29 mouse cellular contexts compared by ENCODE assay signal in genomic region chr16:22899866-22900570, GRCm38 (mm10). TPM values are rescaled to one million over a fixed set of nuclear protein-coding genes. Genes with fewer than 3 reads are reported as not detected.
A peak's percentile ranks its signal among the peaks of the same experiment; 100 is the strongest.
DNase-seq lines count a peak whose midpoint lies in the region; ATAC-seq and TF ChIP-seq lines count a peak whose summit lies in the region.
"Had no signal": no experiment of that assay in that cellular context is flagged by ENCODE, and none has a peak within 500 bp of the region (broad histone marks: within the 10 kb centered on the region; RNA-seq: fewer than 3 reads in every experiment).

No protein-coding gene starts in this region.

- in situ Hi-C loops in CH12.LX (cut with MboI; ENCODE audit: low pct_ligation_motif_present, low pct_unique_long_range_greater_than_20kb, low sequenced_read_pairs) = loop anchor here (25.0 kb wide), 1 partner anchor 537 kb away; the partner anchor contains the start of gene Rtp1

- ATAC-seq in liver, embryonic 13.5 days (ENCODE audit: low read depth) = peak; percentile 63
- peak; percentile 62 for ATAC-seq in liver, embryonic 15.5 days (ENCODE audit: insufficient read depth)
- ATAC-seq in liver, postnatal 0 days = peak; percentile 58
- ATAC-seq: activated CD4-positive, CD25-positive, alpha-beta regulatory T cell, adult 4 months; forebrain, embryonic 14.5 days; forebrain, postnatal 0 days; Patski had no signal

- peaks cover 18% of the 10 kb centered on the region; the same call in 1 of the 2 replicates for H3K4me1 ChIP-seq in liver, embryonic 13.5 days (replicated peaks)
- H3K4me1 ChIP-seq in CH12.LX (ENCODE audit: control insufficient read depth in 1 of 2, insufficient read depth in 2 of 2) = peaks cover 5 to 13% of the 10 kb centered on the region in 2 experiments
- H3K4me1 ChIP-seq in liver, embryonic 15.5 days (replicated peaks) = no peaks in the 10 kb centered on the region
- no peaks in the 10 kb centered on the region for H3K4me1 ChIP-seq in liver, postnatal 0 days (ENCODE audit: insufficient read depth)
- H3K4me1 ChIP-seq: embryonic facial prominence, embryonic 13.5 days; embryonic facial prominence, embryonic 15.5 days; forebrain, embryonic 10.5 days; forebrain, embryonic 12.5 days had no signal

- H3K36me3 ChIP-seq in liver, embryonic 13.5 days = no peaks in the 10 kb centered on the region
- H3K36me3 ChIP-seq in CH12.LX (replicated peaks in 1 of 2; ENCODE audit: control insufficient read depth in 1 of 2, insufficient read depth in 1 of 2, low read length in 1 of 2) = no peaks in the 10 kb centered on the region
- no peaks in the 10 kb centered on the region for H3K36me3 ChIP-seq in liver, embryonic 15.5 days (replicated peaks)
- no peaks in the 10 kb centered on the region; the same call in 1 of the 2 replicates for H3K36me3 ChIP-seq in liver, postnatal 0 days (replicated peaks; ENCODE audit: insufficient read depth, low read length)
- H3K36me3 ChIP-seq: embryonic facial prominence, embryonic 13.5 days; embryonic facial prominence, embryonic 15.5 days; forebrain, embryonic 10.5 days; forebrain, embryonic 12.5 days; G1E had no signal

- TF ChIP-seq POLR2A in CH12.LX (IDR thresholded peaks at IDR 0.05; ENCODE audit: low read depth, low read length) = no peak

- H3K4me3 ChIP-seq in liver, embryonic 13.5 days (replicated peaks) = no peak overlapping the region
- no peak overlapping the region for H3K4me3 ChIP-seq in CH12.LX (replicated peaks in 1 of 3; ENCODE audit: low read depth in 2 of 3, low read length in 2 of 3, poor library complexity in 1 of 3)
- no peak overlapping the region for H3K4me3 ChIP-seq in liver, embryonic 15.5 days (replicated peaks)
- H3K4me3 ChIP-seq in liver, postnatal 0 days (ENCODE audit: low read depth, low read length) = no peak overlapping the region
- H3K4me3 ChIP-seq: embryonic facial prominence, embryonic 13.5 days; embryonic facial prominence, embryonic 15.5 days; erythroblast, embryonic 14.5 days; forebrain, embryonic 10.5 days; forebrain, embryonic 12.5 days had no signal

- TF ChIP-seq EP300 in CH12.LX (IDR thresholded peaks at IDR 0.05; ENCODE audit: low read length) = no peak
- TF ChIP-seq EP300 in liver, postnatal 0 days (IDR thresholded peaks at IDR 0.05; ENCODE audit: low read depth) = peak; percentile 4; the same call in 1 of the 2 replicates

- H3K9me3 ChIP-seq in liver, embryonic 13.5 days (replicated peaks) = no peaks in the 10 kb centered on the region
- H3K9me3 ChIP-seq in CH12.LX (replicated peaks; ENCODE audit: low read length) = peaks cover 2% of the 10 kb centered on the region
- no peaks in the 10 kb centered on the region for H3K9me3 ChIP-seq in liver, embryonic 15.5 days (replicated peaks)
- no peaks in the 10 kb centered on the region for H3K9me3 ChIP-seq in liver, postnatal 0 days (ENCODE audit: low read length)
- H3K9me3 ChIP-seq: embryonic facial prominence, embryonic 13.5 days; embryonic facial prominence, embryonic 15.5 days; forebrain, embryonic 10.5 days; forebrain, embryonic 12.5 days; G1E had no signal

- no peak overlapping the region; the same call in 1 of the 2 replicates for H3K27ac ChIP-seq in liver, embryonic 13.5 days
- no peak overlapping the region for H3K27ac ChIP-seq in CH12.LX (ENCODE audit: insufficient read depth, low read depth)
- H3K27ac ChIP-seq in liver, embryonic 15.5 days (replicated peaks) = no peak overlapping the region
- peak overlapping the region; percentile 82 for H3K27ac ChIP-seq in liver, postnatal 0 days (ENCODE audit: low read depth)
- H3K27ac ChIP-seq: embryonic facial prominence, embryonic 13.5 days; embryonic facial prominence, embryonic 15.5 days; forebrain, embryonic 10.5 days; forebrain, embryonic 12.5 days had no signal

- H3K27me3 ChIP-seq in liver, embryonic 13.5 days = no peaks in the 10 kb centered on the region
- no peaks in the 10 kb centered on the region for H3K27me3 ChIP-seq in CH12.LX (replicated peaks)
- no peaks in the 10 kb centered on the region for H3K27me3 ChIP-seq in liver, embryonic 15.5 days
- H3K27me3 ChIP-seq in liver, postnatal 0 days (ENCODE audit: insufficient read depth, low read length) = no peaks in the 10 kb centered on the region
- H3K27me3 ChIP-seq: embryonic facial prominence, embryonic 13.5 days; embryonic facial prominence, embryonic 15.5 days; forebrain, embryonic 12.5 days had no signal

- no peak for DNase-seq in liver, embryonic 13.5 days
- DNase-seq in liver = no peak
- no peak for DNase-seq in CH12.LX (ENCODE audit: extremely low read depth)
- peak; percentile 72 for DNase-seq in liver, postnatal 0 days
- no peak for DNase-seq in thymus, adult 18-20 months
- DNase-seq in cerebellum, adult 8-10 months = no peak
- DNase-seq: adrenal gland, adult 8-10 months; adrenal gland, postnatal 14 days; adrenal gland, postnatal 36 days; cerebellum, adult 11-12 months; cerebellum, adult 2 months; cerebellum, adult 9-11 months; cerebellum, postnatal 14 days; cerebellum, postnatal 36 days; embryo, embryonic 11 days; forebrain, postnatal 0 days had no signal

- no peak overlapping the region for H3K4me2 ChIP-seq in liver, embryonic 13.5 days
- H3K4me2 ChIP-seq in CH12.LX (ENCODE audit: insufficient read depth, low read depth, poor library complexity, severe bottlenecking) = 0 out of 2 replicates have a peak overlapping the region, but pooled peaks have one; percentile 10
- H3K4me2 ChIP-seq in liver, embryonic 15.5 days = no peak overlapping the region
- H3K4me2 ChIP-seq in liver, postnatal 0 days (ENCODE audit: low read depth, low read length) = no peak overlapping the region
- H3K4me2 ChIP-seq: embryonic facial prominence, embryonic 13.5 days; embryonic facial prominence, embryonic 15.5 days; forebrain, embryonic 12.5 days had no signal

- 58% methylated on average over 10 of the region's 10 CpGs for WGBS in liver, embryonic 13.5 days (ENCODE audit: insufficient replicate concordance)
- 55% methylated on average over 10 of the region's 10 CpGs for WGBS in liver, embryonic 15.5 days (ENCODE audit: insufficient replicate concordance)
- WGBS in liver, postnatal 0 days (ENCODE audit: insufficient replicate concordance) = 55% methylated on average over 10 of the region's 10 CpGs

- TF ChIP-seq CTCF in CH12.LX (conservative IDR thresholded peaks at IDR 0.05 in 1 of 2, IDR thresholded peaks at IDR 0.05 in 1 of 2; ENCODE audit: low read depth in 2 of 2, low read length in 2 of 2) = no peak
- TF ChIP-seq CTCF in liver, postnatal 0 days (IDR thresholded peaks at IDR 0.05; ENCODE audit: low read depth) = no peak

- dilution Hi-C loops in CH12.LX (cut with MboI; ENCODE audit: extremely low pct_ligation_motif_present, extremely low pct_unique_long_range_greater_than_20kb, low sequenced_read_pairs) = no loop called here

- no peak for TF ChIP-seq RAD21 in CH12.LX (IDR thresholded peaks at IDR 0.05; ENCODE audit: low read depth, low read length)

- H3K9ac ChIP-seq in liver, embryonic 13.5 days = no peak overlapping the region
- H3K9ac ChIP-seq in CH12.LX (ENCODE audit: insufficient read depth, low read depth) = no peak overlapping the region
- no peak overlapping the region for H3K9ac ChIP-seq in liver, embryonic 15.5 days
- H3K9ac ChIP-seq in liver, postnatal 0 days (replicated peaks) = no peak overlapping the region
- H3K9ac ChIP-seq: embryonic facial prominence, embryonic 13.5 days; embryonic facial prominence, embryonic 15.5 days; forebrain, embryonic 12.5 days; forebrain, postnatal 0 days had no signal

- no peaks in the 10 kb centered on the region for H3K79me2 ChIP-seq in CH12.LX (replicated peaks; ENCODE audit: control insufficient read depth, extremely low read depth, insufficient read depth, poor library complexity, severe bottlenecking)

TF ChIP-seq in CH12.LX, 34 proteins besides CTCF, POLR2A, EP300 and RAD21 (continues in another document):
- TF ChIP-seq UBTF (IDR thresholded peaks at IDR 0.05; ENCODE audit: low read depth, low read length) (no peak), MEF2A (IDR thresholded peaks at IDR 0.05; ENCODE audit: borderline replicate concordance, low read depth, low read length) (no peak)

RNA-seq across cellular contexts. Expression of gene Ahsg, which starts 8.9 kb away (rescaled TPM):
- polyA plus RNA-seq in liver, embryonic 13.5 days (2015; fragmentation: Nextera tagmentation; extraction: Ambion mirVana) = 513 TPM in 2 replicates
- total RNA-seq in CH12.LX (2012; rRNA removed) (not detected in 2 replicates), CH12.LX (2014; rRNA removed) (not detected in 2 replicates)
- polyA plus RNA-seq in CH12.LX (2012; ENCODE audit: insufficient read length, low read depth) = 0.25 and 0.43 TPM in 2 replicates
- 2,676 and 4,109 TPM in 2 replicates for polyA plus RNA-seq in liver, embryonic 15.5 days (2015; fragmentation: Nextera tagmentation; extraction: Ambion mirVana)
- polyA plus RNA-seq in liver, postnatal 0 days (2015; fragmentation: Nextera tagmentation; extraction: Ambion mirVana) = 25,564 and 27,060 TPM in 2 replicates
- total RNA-seq: common myeloid progenitor, adult 5-6 weeks; forebrain, postnatal 0 days had no signal
- polyA plus RNA-seq: activated CD4-positive, CD25-positive, alpha-beta regulatory T cell, adult 4 months; C2C12; cerebellum, adult 2 months; embryonic facial prominence, embryonic 11.5 days; embryonic facial prominence, embryonic 13.5 days; forebrain, embryonic 10.5 days; forebrain, embryonic 12.5 days; forebrain, embryonic 14.5 days; forebrain, postnatal 0 days; Patski had no signal

RNA-seq across cellular contexts. Expression of gene Fetub, which starts 18.1 kb away (rescaled TPM):
- polyA plus RNA-seq in liver, embryonic 13.5 days (2015; fragmentation: Nextera tagmentation; extraction: Ambion mirVana) = 0.80 and 0.86 TPM in 2 replicates
- total RNA-seq in CH12.LX (2012; rRNA removed) (0.25 and 0.42 TPM in 2 replicates), CH12.LX (2014; rRNA removed) (1.0 and 1.3 TPM in 2 replicates)
- polyA plus RNA-seq in CH12.LX (2012; ENCODE audit: insufficient read length, low read depth) = 15.5 and 15.8 TPM in 2 replicates
- polyA plus RNA-seq in liver, embryonic 15.5 days (2015; fragmentation: Nextera tagmentation; extraction: Ambion mirVana) = 7.3 and 12.9 TPM in 2 replicates
- 578 and 644 TPM in 2 replicates for polyA plus RNA-seq in liver, postnatal 0 days (2015; fragmentation: Nextera tagmentation; extraction: Ambion mirVana)
- total RNA-seq: common myeloid progenitor, adult 5-6 weeks; forebrain, postnatal 0 days had no signal
- polyA plus RNA-seq: activated CD4-positive, CD25-positive, alpha-beta regulatory T cell, adult 4 months; cerebellum, adult 2 months; erythroblast, embryonic 14.5 days; forebrain, embryonic 10.5 days; forebrain, embryonic 12.5 days; forebrain, embryonic 14.5 days had no signal

RNA-seq across cellular contexts. Expression of gene Dnajb11, which starts 42.4 kb away (rescaled TPM):
- polyA plus RNA-seq in liver, embryonic 13.5 days (2015; fragmentation: Nextera tagmentation; extraction: Ambion mirVana) = 78.9 and 90.1 TPM in 2 replicates
- 122 and 209 TPM in 2 replicates for total RNA-seq in CH12.LX (2012; rRNA removed)
- 129 and 149 TPM in 2 replicates for total RNA-seq in CH12.LX (2014; rRNA removed)
- 206 and 241 TPM in 2 replicates for polyA plus RNA-seq in CH12.LX (2012; ENCODE audit: insufficient read length, low read depth)
- polyA plus RNA-seq in liver, embryonic 15.5 days (2015; fragmentation: Nextera tagmentation; extraction: Ambion mirVana) = 58.3 and 60.7 TPM in 2 replicates
- 48.9 and 50.3 TPM in 2 replicates for polyA plus RNA-seq in liver, postnatal 0 days (2015; fragmentation: Nextera tagmentation; extraction: Ambion mirVana)

RNA-seq across cellular contexts. Expression of gene Tbccd1, which starts 42.5 kb away (rescaled TPM):
- polyA plus RNA-seq in liver, embryonic 13.5 days (2015; fragmentation: Nextera tagmentation; extraction: Ambion mirVana) = 24.0 and 29.2 TPM in 2 replicates
- total RNA-seq in CH12.LX (2012; rRNA removed) = 15.1 and 20.4 TPM in 2 replicates
- total RNA-seq in CH12.LX (2014; rRNA removed) = 19.4 and 19.9 TPM in 2 replicates
- polyA plus RNA-seq in CH12.LX (2012; ENCODE audit: insufficient read length, low read depth) = 16.6 and 18.6 TPM in 2 replicates
- 22.9 and 27.6 TPM in 2 replicates for polyA plus RNA-seq in liver, embryonic 15.5 days (2015; fragmentation: Nextera tagmentation; extraction: Ambion mirVana)
- 13.7 and 14.6 TPM in 2 replicates for polyA plus RNA-seq in liver, postnatal 0 days (2015; fragmentation: Nextera tagmentation; extraction: Ambion mirVana)

RNA-seq across cellular contexts. Expression of gene Hrg, which starts 50.9 kb away (rescaled TPM):
- 0.32 and 0.43 TPM in 2 replicates for polyA plus RNA-seq in liver, embryonic 13.5 days (2015; fragmentation: Nextera tagmentation; extraction: Ambion mirVana)
- total RNA-seq in CH12.LX (2012; rRNA removed) = not detected in 2 replicates
- total RNA-seq in CH12.LX (2014; rRNA removed) = not detected in 2 replicates
- polyA plus RNA-seq in CH12.LX (2012; ENCODE audit: insufficient read length, low read depth) = not detected in 2 replicates
- polyA plus RNA-seq in liver, embryonic 15.5 days (2015; fragmentation: Nextera tagmentation; extraction: Ambion mirVana) = 2.2 and 4.9 TPM in 2 replicates
- polyA plus RNA-seq in liver, postnatal 0 days (2015; fragmentation: Nextera tagmentation; extraction: Ambion mirVana) = 443 and 542 TPM in 2 replicates
- total RNA-seq: common myeloid progenitor, adult 5-6 weeks; forebrain, postnatal 0 days; G1E had no signal
- polyA plus RNA-seq: activated CD4-positive, CD25-positive, alpha-beta regulatory T cell, adult 4 months; C2C12; cerebellum, adult 2 months; embryonic facial prominence, embryonic 11.5 days; embryonic facial prominence, embryonic 13.5 days; erythroblast, embryonic 14.5 days; forebrain, embryonic 10.5 days; forebrain, embryonic 12.5 days; forebrain, embryonic 14.5 days; forebrain, postnatal 0 days; G1E; Patski had no signal

Comparison
In these comparisons a context has a peak if more than half of its experiments do, and no peak if none do; other contexts are left out.
1. RNA of gene Fetub, which starts 18.1 kb away (polyA plus RNA-seq): 578 to 644 TPM in liver, postnatal 0 days; 15.5 to 15.8 TPM in CH12.LX, 7.3 to 12.9 TPM in liver, embryonic 15.5 days and 0.80 to 0.86 TPM in liver, embryonic 13.5 days; every median in the first group is over 10 times any median in the second.
2. RNA of gene Ahsg, which starts 8.9 kb away (polyA plus RNA-seq): 25,564 to 27,060 TPM in liver, postnatal 0 days, 2,676 to 4,109 TPM in liver, embryonic 15.5 days and 513 TPM in liver, embryonic 13.5 days; 0.25 to 0.43 TPM in CH12.LX; every median in the first group is over 100 times any median in the second.
3. Peak in every context shown above with its lines, with median percentiles within 50 percentile points of each other: ATAC-seq.